Mouse (Mus musculus) gastrocnemius, postnatal 14 days (tissue): ENCODE data around the gene Sirpb1b. TPM values are rescaled to one million over a fixed set of nuclear protein-coding genes. Genes with fewer than 3 reads are reported as not detected.
"Not testable (repeated sequence)": the region's sequence is repeated elsewhere in the genome, so short reads cannot be mapped to it uniquely, and the experiment has no call there.

Experiments
- DNase-seq: peaks from one replicate; pipeline ENCODE4 v3.0.0; 2021; ENCODE audit warnings: mixed read lengths
- intact Hi-C: fragments of 180-260 bp; cut with DNase I; formaldehyde crosslinking; loops from one replicate; pipeline ENCODE4 v1.15.1; 2025; ENCODE audit warnings: low total_unique reads
- long read RNA-seq, 2 experiments: library from polyadenylated mRNA; stranded (forward); transcript quantifications; one replicate each; pipeline ENCODE4 v2.0.0; 2021
- total RNA-seq, 2 experiments: library from RNA; stranded (reverse); gene quantifications; 2 replicates each; pipeline ENCODE4 v1.2.3; 2021

The Sirpb1b gene
- total RNA-seq, result not detected
- long read RNA-seq, experiment 1, result 0 reads
- long read RNA-seq, experiment 2, result 0 reads

DNA sequence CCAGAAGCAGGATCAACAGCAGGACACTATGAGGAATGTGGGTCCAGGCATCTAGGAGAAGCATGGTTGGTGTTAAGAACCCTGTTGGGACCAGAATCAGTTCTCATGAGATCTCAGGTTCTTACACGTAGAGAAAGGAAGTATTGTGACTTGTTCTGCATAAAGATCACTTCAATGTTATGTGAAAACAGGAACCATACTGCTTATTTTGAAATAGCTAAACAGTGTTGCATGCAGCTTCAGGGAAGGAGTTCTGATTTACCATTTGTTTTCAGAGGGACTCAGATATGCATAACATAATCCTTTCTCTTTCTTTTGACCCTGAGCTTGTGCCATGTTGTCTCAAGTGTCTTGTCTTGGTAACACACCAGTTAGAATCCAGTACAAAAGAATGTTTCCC lies at the start of gene Sirpb1b:
Gene Sirpb1b, minus strand, starts transcription at position 179 of the 400 bp plus-strand sequence.
- intact Hi-C loops, result loop anchor here (5.0 kb wide), 1 partner anchor 272 kb away; the partner anchor contains the start of gene Sirpb1c
- not testable (repeated sequence) for DNase-seq

DNA sequence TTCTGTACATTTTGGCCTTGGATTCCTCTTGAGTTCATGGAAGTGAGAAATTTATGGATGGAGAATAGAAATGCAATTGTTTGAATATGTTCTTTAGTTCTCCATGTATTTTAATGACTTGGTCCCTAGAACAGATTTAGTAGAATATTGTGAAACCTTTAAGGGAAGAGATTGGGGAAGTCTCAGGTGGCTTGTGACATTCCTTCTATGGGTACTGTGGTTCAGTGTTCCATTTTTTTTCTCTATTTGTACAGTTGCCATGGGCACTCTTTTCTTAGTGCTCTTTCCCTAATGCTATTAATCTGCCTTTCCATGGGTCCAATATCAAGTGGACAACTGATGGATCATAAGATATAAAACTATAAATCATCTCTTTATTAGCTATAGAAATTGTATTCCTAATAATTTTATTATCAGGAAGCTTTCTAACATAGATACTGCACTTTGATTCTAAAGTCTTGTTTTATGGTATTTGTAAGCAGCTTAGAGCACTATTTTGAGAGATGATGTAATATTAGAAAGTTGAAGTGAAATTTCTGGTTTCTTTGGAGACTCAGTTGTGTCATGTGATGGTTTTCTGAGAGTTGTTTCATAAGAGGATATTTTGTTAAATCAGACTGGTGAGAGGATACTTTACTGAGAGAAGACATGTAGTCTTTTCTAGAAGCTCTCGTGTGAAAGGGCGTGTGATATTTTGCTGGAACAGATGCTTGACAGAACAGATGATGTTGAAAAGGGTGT lies 15.7 kb upstream of the Sirpb1b start:
- intact Hi-C loops, DNase-seq: not testable (repeated sequence)

DNA sequence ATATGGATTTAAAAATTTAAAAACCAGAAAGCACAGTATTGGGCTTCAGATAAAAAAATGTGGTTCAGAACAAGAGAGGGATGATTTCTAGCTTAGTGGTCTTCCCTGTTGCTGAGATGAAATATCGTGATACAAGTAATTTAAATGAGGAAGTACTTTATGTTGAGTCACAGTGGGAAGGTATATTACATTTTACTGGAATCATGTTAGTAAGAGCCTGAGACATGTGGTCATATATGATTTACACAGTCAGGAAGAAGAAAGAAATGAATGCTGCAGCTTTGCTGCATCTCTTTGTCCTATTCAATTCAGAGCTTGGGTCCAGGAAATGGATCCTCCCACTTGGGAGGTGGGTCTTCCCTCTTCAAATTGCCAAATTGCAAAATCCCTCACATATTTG lies 11.8 kb upstream of the Sirpb1b start:
- DNase-seq, intact Hi-C loops: not testable (repeated sequence)

DNA sequence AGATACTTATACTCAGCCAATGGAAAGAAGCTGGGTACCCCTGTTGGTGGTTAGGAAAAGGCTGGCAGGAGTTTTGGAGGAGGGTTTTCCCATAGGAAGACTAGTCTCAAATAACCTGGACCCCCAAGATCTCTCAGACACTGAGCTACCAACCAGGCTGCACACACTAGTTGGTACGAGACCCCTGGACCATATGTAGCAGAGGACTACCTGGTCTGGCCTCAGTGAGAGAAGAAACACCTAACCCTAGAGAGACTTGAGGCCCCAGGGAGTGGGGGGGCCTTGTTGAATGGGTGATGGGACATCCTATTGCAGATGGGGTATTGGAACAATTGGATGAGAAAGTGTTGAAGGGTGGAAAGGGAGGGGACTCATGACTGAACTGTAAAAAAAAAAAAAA lies 8.6 kb upstream of the Sirpb1b start:
- no peak for DNase-seq
- intact Hi-C loops, result no loop called here

DNA sequence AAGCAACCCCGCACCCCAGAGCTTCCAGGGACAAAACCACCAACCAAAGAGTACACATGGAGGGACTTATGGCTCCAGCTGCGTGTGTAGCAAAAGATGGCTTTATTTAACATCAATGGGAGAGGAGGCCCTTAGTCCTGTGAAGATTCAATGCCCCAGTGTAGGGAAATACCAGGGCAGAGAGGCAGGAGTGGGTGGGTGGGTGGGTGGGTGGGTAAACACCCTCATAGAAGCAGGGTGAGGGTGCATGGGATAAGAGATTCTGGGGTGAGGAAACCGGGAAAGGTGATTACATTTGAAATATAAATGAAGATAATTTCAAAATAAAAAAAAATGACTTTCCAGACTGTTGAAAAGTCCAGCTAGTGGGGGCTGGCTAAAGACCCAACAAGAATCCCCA lies 8.1 kb upstream of the Sirpb1b start:
- DNase-seq, intact Hi-C loops: not testable (repeated sequence)

DNA sequence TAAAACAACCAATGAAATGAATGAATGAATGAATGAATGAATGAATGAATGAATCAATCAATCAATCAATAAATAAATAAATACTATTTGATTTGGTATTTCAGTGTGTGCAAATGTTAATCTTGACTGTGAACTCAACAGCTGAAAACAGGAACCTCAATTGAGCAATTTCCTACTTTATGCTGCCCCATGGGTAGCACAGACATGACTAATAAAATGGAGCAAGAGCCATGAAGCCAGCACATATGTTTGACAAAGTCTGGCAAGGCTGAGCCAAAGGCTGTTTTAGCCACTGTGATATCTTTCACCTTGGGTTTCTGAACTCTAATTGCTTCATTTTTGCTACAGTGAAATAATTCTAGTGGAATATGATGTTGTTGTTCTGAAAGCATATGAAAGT lies 1.6 kb upstream of the Sirpb1b start:
- intact Hi-C loops, result loop anchor here (5.0 kb wide), 1 partner anchor 271 kb away; the partner anchor contains the start of gene Sirpb1c
- not testable (repeated sequence) for DNase-seq

DNA sequence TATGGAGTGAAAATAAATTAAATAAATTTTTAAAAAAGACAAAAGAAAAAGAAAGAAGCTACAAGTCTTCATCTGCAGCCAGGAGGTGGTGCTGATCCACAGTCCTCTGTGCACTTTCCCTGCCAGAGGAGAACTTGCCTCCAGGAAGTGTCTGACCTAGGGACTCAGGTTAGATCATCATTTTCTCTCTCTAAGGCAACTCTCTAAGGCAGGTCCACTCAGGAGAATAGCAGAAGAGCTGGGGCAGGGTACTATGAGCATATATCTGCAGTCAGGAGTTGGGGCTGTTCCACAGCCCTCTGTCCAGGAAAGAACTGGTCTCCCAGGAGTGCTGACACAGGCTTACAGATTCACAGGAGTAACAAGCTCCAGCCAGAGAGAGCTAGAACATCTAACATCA lies 46.3 kb downstream of the Sirpb1b start:
- intact Hi-C loops, result no loop called here
- DNase-seq, result no peak

DNA sequence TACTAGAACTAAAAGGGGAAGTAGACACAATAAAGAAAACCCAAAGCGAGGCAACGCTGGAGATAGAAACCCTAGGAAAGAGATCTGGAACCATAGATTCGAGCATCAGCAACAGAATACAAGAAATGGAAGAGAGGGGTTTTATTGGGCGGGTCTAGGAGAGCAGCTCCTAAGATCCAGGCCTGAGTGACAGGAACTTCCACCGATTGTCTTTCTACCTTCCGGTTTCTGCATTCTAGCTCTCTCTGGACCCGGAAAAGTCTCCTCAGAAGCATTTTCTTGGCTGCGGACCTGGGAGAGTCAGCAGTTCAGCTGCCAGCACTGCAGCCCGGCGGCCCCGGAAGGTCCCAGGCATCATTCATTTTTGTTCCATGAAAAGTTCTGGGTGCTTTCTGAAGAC lies 61.3 kb downstream of the Sirpb1b start:
- intact Hi-C loops, DNase-seq: not testable (repeated sequence)

DNA sequence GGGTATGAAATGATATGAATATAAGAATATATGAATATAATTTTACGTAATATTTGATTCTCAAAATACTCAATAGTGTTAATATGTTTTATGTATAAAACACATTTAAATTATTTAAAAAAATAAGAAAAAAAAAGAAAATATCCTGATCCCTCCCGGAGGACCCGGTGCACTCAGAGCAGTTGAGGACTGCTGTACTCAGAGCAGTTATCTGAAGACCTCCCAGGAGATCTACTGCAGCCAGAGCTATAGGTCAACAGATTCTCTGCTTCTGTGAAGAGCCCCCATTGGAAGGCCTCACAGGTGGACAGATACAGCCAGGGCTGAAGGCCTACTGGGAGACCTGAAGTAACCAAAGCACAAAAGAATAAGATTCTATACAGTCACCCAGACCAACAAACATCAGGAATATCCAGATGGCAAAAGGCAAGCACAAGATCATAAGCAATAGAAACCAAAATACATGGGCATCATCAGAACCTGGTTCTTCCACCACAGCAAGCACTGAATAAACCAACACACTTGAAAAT lies 67.0 kb downstream of the Sirpb1b start:
- intact Hi-C loops, DNase-seq: not testable (repeated sequence)

DNA sequence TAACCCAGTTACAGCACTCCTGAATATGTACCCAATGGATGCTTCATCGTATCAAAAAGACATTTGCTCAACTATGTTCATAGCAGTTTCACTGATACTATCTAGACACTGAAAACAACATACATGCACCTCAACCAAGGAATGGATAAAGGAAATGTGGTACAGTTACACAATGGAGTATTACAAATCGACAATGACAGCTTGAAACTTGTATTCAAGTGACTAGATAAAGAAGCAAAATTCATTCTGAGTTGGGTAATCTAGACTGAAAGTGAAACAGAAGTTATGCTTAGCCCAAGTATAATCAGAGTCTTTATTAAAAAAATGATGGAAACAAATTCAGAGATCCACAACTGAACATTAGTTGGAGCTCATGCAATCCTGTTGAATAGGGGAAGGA lies 100.0 kb downstream of the Sirpb1b start:
- intact Hi-C loops, result not testable (repeated sequence)

DNA sequence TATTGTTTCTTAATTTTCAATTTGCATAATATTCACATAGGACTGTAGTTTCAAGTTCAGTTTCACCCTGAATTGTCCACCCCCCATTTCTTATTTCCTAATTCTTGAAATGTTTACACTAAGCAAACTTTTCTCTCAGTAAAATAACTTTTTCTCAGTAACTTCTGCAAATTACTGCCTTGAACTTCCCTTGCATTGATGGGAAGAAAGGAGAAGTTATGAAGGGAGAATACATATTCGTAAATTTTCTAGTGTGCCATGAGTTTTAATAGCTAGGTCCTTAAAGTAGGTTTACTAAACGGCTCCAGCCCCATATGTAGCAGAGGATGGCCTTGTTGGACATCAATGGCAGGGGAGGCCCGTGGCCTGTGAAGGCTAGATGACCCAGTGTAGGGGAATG lies 104.7 kb downstream of the Sirpb1b start:
- DNase-seq, intact Hi-C loops: not testable (repeated sequence)

More for the DNA sequence above, 100.0 kb downstream of the Sirpb1b start:
- DNase-seq, result not testable (repeated sequence)

Other genes with a start within 250 kb of the Sirpb1b start
- not detected for gene Gm9733, start 242.8 kb downstream of the Sirpb1b start, total RNA-seq
- not detected for gene Sirpb1a, start 148.5 kb downstream of the Sirpb1b start, total RNA-seq